Mouse (Mus musculus) lung, adult 2 months (tissue): ENCODE results near the gene Taz.

ENCODE experiments used
- CTCF ChIP-seq: fragments of 200-500 bp; IDR thresholded peaks from 2 replicates; pipeline ENCODE4 v1.5.1; 2011; ENCODE audit warnings: mild to moderate bottlenecking, low read length, control low read depth; ENCODE audit not compliant: insufficient read depth
- POLR2A ChIP-seq: fragments of 200-500 bp; IDR thresholded peaks from 2 replicates; pipeline ENCODE4 v1.6.1; 2011; ENCODE audit warnings: low read depth, mild to moderate bottlenecking, control low read depth, low read length, borderline replicate concordance; ENCODE audit errors: extremely low read depth

- TF ChIP-seq CTCF (no peak), POLR2A (no peak)
Measured at GRCm38 (mm10) chrX:74245107-74245506, 36.6 kb upstream of the Taz start.
